Mouse (Mus musculus) liver, embryonic 13.5 days (tissue): ENCODE measurements around the gene Gm45062. TPM values are rescaled to one million over a fixed set of nuclear protein-coding genes. Genes with fewer than 3 reads are reported as not detected.
A peak's percentile ranks its signal among the peaks of the same experiment; 100 is the strongest.

Source experiments
- ATAC-seq: fragments of 200-750 bp; cut with Nextera tagmentation; 2 replicates; pipeline ENCODE4 v1.8.0; 2017; ENCODE audit warnings: low read depth, mild to moderate bottlenecking, moderate number of reproducible peaks, moderate library complexity
- DNase-seq: peaks from one replicate; pipeline ENCODE4 v3.0.0; 2022
- H3K27ac ChIP-seq: fragments of 300-500 bp; sonication (generic); 2 replicates; pipeline ENCODE4 v1.5.1; 2015; ENCODE audit warnings: moderate library complexity, mild to moderate bottlenecking, inconsistent platforms
- H3K27me3 ChIP-seq: fragments of 300-500 bp; sonication (generic); 2 replicates; pipeline ENCODE4 v1.6.1; 2015; ENCODE audit warnings: mild to moderate bottlenecking, inconsistent platforms
- H3K36me3 ChIP-seq: fragments of 300-500 bp; sonication (generic); 2 replicates; pipeline ENCODE4 v1.6.1; 2015; ENCODE audit warnings: mild to moderate bottlenecking, inconsistent platforms
- H3K4me1 ChIP-seq: fragments of 300-500 bp; sonication (generic); replicated peaks from 2 replicates; pipeline ENCODE4 v1.6.1; 2015; ENCODE audit warnings: inconsistent platforms
- H3K4me2 ChIP-seq: fragments of 300-500 bp; sonication (generic); 2 replicates; pipeline ENCODE4 v1.6.1; 2015; ENCODE audit warnings: inconsistent platforms, mild to moderate bottlenecking, moderate library complexity
- H3K4me3 ChIP-seq: fragments of 300-500 bp; sonication (generic); replicated peaks from 2 replicates; pipeline ENCODE4 v1.5.1; 2015; ENCODE audit warnings: mild to moderate bottlenecking, inconsistent platforms
- H3K9ac ChIP-seq: fragments of 300-500 bp; sonication (generic); 2 replicates; pipeline ENCODE4 v1.6.1; 2015; ENCODE audit warnings: mild to moderate bottlenecking, inconsistent platforms
- H3K9me3 ChIP-seq: fragments of 300-500 bp; sonication (generic); replicated peaks from 2 replicates; pipeline ENCODE4 v1.6.1; 2016; ENCODE audit warnings: inconsistent platforms
- WGBS: fragments of 180-500 bp; shearing (Covaris S2); methylation state at CpG from one replicate; pipeline ENCODE4 v1.1.7; 2015; ENCODE audit not compliant: insufficient replicate concordance; 5-methylcytosine and 5-hydroxymethylcytosine counted together
- polyA plus RNA-seq: library from polyadenylated mRNA; unstranded; fragments of >200 nt; fragmentation: Nextera tagmentation; extraction: Ambion mirVana; gene quantifications from 2 replicates; pipeline ENCODE4 v1.2.1, GENCODE M21; 2015

The Gm45062 gene
- polyA plus RNA-seq, 1 experiment from 2014 or later, result 1.4 TPM

DNA sequence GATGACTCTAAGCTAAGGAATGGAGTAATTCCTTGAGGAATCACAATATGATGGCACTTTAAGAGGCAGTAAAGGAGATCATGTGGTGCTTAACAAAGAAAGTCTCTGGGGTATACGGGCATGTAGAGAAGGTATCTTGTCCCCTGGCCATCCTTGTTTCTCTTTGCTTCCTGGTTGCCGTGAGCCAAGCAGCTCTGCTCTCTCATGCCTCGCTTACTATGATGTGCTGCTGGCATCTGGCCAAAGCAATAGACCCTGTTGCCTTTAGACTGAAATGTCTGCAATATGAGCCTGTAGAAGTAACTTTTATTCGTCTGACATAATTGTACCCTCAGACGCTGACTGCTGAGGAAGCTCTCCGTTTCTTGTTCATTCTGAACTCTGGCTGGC is 238.6 kb downstream of the Gm45062 start:
- H3K27me3 ChIP-seq, result no peaks in the 10 kb centered on the region
- no peak overlapping the region for H3K4me2 ChIP-seq
- H3K27ac ChIP-seq, result no peak overlapping the region
- H3K9me3 ChIP-seq, result no peaks in the 10 kb centered on the region
- H3K4me3 ChIP-seq, result no peak overlapping the region
- H3K36me3 ChIP-seq, result no peaks in the 10 kb centered on the region
- H3K4me1 ChIP-seq, result no peaks in the 10 kb centered on the region
- ATAC-seq, result no peak
- H3K9ac ChIP-seq, result no peak overlapping the region
- DNase-seq, result no peak
- 70% methylated on average over 6 of the region's 6 CpGs for WGBS

DNA sequence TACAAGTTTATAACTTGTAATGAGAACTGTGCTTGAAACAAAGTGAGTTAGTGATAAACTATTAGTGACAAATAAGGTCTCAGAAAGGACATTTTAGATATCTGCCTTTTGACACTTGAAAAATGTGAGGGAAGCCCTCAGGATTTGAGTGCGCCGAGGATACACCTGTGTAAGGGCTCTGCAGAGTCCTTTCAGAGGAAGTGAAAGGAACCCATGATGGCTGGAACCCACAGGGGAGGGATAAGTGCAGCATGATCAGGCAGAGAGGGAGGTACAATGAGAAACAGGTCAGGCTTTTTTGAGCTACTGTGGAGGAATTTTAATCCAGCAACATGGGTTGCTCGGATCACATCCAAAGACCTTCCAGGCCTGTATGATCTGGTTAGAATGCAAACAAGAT is 239.7 kb downstream of the Gm45062 start:
- WGBS, result 82% methylated on average over 3 of the region's 3 CpGs
- no peak for DNase-seq
- no peak for ATAC-seq

DNA sequence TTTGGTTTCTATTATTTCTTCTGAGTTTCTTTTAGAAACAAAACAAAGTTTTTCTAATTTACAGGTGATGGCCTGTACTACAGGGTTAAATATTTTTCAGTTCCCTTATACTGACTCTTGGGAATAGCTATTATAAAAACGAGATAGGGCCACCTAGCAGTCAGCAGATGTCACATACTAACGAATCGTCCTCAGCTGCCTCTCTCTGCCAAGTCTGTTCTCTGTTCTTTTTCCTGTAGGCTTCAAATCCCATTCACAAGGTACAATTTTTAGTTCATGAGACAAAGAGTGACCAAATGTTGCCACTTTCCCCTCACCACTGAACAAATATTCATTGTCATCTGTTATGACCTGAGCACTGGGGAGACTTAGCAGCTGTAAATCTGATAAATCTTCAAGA is 244.7 kb downstream of the Gm45062 start:
- Histone ChIP-seq H3K4me3 (no peak overlapping the region), H3K27me3 (no peaks in the 10 kb centered on the region), H3K4me1 (peaks cover 7% of the 10 kb centered on the region), H3K4me2 (no peak overlapping the region), H3K36me3 (no peaks in the 10 kb centered on the region), H3K9ac (no peak overlapping the region), H3K27ac (no peak overlapping the region), H3K9me3 (no peaks in the 10 kb centered on the region)
- WGBS, result 51% methylated on average over 3 of the region's 3 CpGs
- no peak for ATAC-seq
- no peak for DNase-seq

More for the DNA sequence above, 239.7 kb downstream of the Gm45062 start:
- H3K36me3 ChIP-seq, result no peaks in the 10 kb centered on the region
- no peaks in the 10 kb centered on the region for H3K9me3 ChIP-seq
- no peak overlapping the region for H3K27ac ChIP-seq
- no peak overlapping the region for H3K9ac ChIP-seq
- no peak overlapping the region for H3K4me2 ChIP-seq
- H3K27me3 ChIP-seq, result no peaks in the 10 kb centered on the region
- H3K4me3 ChIP-seq, result no peak overlapping the region
- H3K4me1 ChIP-seq, result no peaks in the 10 kb centered on the region

DNA sequence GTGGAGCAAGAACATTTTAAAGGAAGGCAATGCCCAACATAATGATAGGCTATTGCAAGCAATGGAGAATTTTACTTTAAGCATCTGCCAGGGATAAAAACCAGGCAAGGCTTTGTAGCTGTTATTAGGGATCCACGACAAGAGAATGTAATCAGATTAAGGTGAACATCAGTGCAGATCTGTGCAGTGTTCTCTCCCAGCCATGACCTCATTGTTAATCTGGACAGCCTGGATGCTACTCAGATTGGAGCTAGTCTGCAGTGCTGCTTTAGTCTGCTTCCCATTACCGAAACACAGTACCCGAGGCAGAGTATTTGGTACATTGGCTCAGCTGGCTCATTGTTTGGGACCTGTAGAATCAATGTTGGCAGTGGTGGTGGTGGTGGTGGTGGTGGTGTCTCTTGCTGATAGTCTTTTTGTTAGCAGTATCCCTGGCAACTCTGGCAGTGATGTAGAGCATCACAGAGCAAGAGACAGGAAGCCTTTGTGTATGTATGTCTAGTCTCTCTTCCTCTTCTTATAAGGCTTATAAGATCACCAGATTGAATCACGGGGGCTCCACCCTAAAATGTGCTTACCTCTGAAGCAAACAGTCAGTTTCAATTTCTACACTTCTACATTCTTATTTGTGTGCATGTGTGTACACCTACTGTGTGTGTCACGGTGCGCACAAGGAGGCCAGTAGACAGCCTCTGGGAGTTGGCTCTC is 245.4 kb downstream of the Gm45062 start:
- DNase-seq, result no peak
- no peaks in the 10 kb centered on the region for H3K36me3 ChIP-seq
- WGBS, result 68% methylated on average over 6 of the region's 6 CpGs

GRCm38 (mm10) chr6:8506631-8507030 is 247.4 kb downstream of the Gm45062 start:
- H3K36me3 ChIP-seq, result no peaks in the 10 kb centered on the region
- no peak for DNase-seq
- no peak for ATAC-seq
- H3K9ac ChIP-seq, result no peak overlapping the region
- H3K27me3 ChIP-seq, result no peaks in the 10 kb centered on the region
- H3K4me3 ChIP-seq, result no peak overlapping the region
- H3K9me3 ChIP-seq, result no peaks in the 10 kb centered on the region
- no peak overlapping the region for H3K27ac ChIP-seq
- peaks cover 22% of the 10 kb centered on the region for H3K4me1 ChIP-seq
- H3K4me2 ChIP-seq, result no peak overlapping the region

More for the DNA sequence above, 245.4 kb downstream of the Gm45062 start:
- Histone ChIP-seq H3K4me1 (peaks cover 7% of the 10 kb centered on the region), H3K27ac (no peak overlapping the region), H3K4me3 (no peak overlapping the region), H3K9me3 (no peaks in the 10 kb centered on the region), H3K9ac (no peak overlapping the region), H3K4me2 (no peak overlapping the region), H3K27me3 (no peaks in the 10 kb centered on the region)
- ATAC-seq, result no peak

DNA sequence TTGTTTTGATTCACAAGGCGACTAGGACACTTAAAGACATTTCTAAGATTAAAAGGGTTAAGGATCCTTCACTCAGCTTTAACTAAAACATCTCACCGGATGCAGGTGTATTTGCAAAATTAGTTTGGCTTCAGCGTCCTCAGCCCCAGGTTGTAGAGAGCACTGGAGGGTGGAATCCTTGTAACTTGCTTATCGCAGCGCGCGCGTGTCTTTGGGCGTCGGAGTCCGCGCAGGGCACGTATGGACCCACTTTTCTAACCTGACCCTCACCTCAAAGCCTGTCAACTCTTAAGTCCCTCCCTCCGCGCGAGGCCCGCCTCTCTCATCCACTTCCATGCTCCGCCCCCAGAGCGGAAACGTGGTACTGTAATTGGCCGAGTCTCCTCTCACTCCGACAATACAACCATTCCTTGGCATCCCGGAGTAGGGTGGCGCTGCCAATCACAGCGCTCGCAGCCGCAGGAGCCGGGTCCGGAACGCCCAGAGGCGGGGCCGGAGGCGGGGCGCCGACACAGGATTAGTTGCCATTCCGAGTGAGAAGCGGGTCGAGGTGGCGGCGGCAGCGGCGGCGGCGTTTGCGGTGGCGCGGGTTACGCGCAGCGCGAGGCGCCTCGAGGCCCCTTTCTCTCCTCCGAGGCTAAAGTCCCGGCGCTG is 249.8 kb downstream of the Gm45062 start:
- under 1% methylated on average over 56 of the region's 56 CpGs for WGBS
- Histone ChIP-seq H3K27ac (peak overlapping the region; percentile 96), H3K4me3 (peak overlapping the region; percentile 93), H3K27me3 (no peaks in the 10 kb centered on the region), H3K36me3 (no peaks in the 10 kb centered on the region), H3K4me1 (peaks cover 32% of the 10 kb centered on the region), H3K9ac (peak overlapping the region; percentile 95), H3K9me3 (no peaks in the 10 kb centered on the region), H3K4me2 (peak overlapping the region; percentile 99)
- ATAC-seq (peak; percentile 97), DNase-seq (peak; percentile 99)

DNA sequence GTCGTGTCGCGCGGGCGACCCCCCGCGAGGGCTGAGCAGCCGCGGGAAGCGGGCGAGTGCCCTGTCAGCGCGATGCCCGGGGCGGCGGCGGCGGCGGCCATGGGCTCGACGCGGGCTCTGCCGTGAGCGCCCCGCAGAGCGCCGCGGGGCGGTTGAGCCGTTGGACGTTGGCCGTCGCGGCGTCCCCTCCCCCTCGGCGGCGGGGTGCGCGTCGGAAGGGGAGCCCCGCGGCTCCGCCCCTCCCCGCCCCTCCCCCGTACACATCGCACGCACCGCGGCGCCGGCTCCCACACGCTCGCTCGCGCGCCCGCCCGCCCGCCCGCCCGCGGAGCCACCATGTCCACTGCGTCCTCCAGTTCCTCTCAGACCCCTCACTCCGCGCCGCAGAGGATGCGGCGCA is 250.3 kb downstream of the Gm45062 start, which contains the start of gene Glcci1:
TSS of gene Glcci1 (plus strand) at position 50 of the 400 bp plus-strand sequence.
- H3K27me3 ChIP-seq, result no peaks in the 10 kb centered on the region
- ATAC-seq (peak; percentile 74), DNase-seq (peak; percentile 48)
- peak within 1 kb of the TSS; percentile 99 for H3K4me2 ChIP-seq
- peak within 1 kb of the TSS; percentile 93 for H3K4me3 ChIP-seq
- WGBS, result under 1% methylated on average over 35 of the region's 69 CpGs
- H3K4me1 ChIP-seq, result peaks cover 32% of the 10 kb centered on the region
- peak within 1 kb of the TSS; percentile 96 for H3K27ac ChIP-seq
- H3K9me3 ChIP-seq, result no peaks in the 10 kb centered on the region
- peak within 1 kb of the TSS; percentile 95 for H3K9ac ChIP-seq
- H3K36me3 ChIP-seq, result no peaks in the 10 kb centered on the region

DNA sequence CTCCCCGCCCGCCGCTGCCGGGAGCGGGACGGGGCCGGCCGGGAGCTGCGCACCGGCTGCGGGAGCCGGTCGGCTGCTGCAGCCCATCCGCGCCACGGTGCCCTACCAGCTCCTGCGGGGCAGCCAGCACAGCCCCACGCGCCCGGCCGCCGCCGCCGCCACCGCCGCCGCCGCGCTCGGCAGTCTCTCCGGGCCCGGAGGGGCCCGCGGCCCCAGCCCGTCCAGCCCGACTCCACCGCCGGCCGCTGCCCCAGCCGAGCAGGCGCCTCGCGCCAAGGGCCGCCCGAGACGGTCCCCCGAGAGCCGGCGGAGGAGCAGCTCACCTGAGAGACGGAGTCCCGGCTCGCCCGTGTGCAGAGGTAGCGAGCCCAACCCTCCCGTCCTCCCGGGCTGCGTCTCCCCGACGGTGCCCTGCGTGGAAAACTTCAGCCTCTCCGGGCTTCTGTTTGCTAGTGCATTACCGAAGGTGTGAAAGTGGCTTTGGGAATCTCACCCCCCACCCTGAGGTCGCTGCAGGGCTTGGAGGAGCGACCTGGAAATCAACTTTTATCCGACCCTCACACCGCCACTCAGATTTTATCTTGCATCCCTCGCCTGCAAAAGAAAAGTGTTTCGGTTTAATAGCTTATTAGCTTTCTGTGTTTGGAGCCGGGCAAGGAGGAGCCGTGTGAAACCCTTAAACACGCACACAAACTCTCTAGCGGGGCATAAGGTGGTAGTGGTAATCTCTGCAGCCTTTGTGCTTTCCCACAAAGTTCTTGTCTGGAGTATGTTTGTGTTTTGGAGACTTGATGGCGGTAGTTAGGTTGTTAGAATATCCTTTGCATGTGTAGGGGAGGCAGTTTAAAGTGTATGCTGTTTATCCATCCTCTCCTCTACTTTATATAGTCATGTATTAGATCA is 251.0 kb downstream of the Gm45062 start:
- H3K4me2 ChIP-seq, result peak overlapping the region; percentile 99
- DNase-seq, result peak; percentile 34
- H3K9ac ChIP-seq, result peak overlapping the region; percentile 95
- no peaks in the 10 kb centered on the region for H3K27me3 ChIP-seq
- ATAC-seq, result peak; percentile 11
- peak overlapping the region; percentile 93 for H3K4me3 ChIP-seq
- peak overlapping the region; percentile 96 for H3K27ac ChIP-seq
- under 1% methylated on average over 73 of the region's 73 CpGs for WGBS
- peaks cover 32% of the 10 kb centered on the region for H3K4me1 ChIP-seq
- H3K36me3 ChIP-seq, result no peaks in the 10 kb centered on the region
- no peaks in the 10 kb centered on the region for H3K9me3 ChIP-seq

DNA sequence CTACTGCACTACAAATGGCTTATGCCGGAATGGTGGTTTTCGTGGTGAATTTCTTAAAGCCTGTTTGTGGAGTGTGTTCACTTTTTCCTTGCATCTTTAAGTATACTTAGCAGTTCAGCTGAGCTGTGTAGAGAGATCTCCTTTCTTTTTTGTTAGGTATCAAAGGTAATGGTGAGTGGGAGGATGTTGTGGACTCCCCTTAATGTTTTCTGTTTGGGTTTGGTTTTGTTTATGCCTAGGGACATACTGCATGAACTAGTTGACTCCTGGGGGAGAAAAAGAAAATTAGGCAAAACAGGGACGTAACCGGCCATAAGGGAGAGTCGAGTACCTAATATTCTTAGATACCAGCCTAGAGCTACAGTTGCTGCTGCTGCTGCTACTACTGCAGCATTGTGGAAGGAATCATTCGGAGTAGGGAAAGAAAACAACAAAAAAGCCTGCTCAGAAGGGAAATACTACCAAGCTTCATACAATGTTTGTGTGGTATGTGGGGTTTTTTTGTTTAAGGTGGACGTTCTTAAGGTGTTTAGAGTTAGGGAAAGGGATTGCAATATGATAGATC is 251.7 kb downstream of the Gm45062 start:
- H3K27me3 ChIP-seq, result no peaks in the 10 kb centered on the region
- no peak overlapping the region for H3K27ac ChIP-seq
- no peaks in the 10 kb centered on the region for H3K36me3 ChIP-seq
- DNase-seq (no peak), ATAC-seq (no peak)
- peaks cover 32% of the 10 kb centered on the region for H3K4me1 ChIP-seq
- H3K9ac ChIP-seq, result peak overlapping the region; percentile 95
- peak overlapping the region; percentile 99 for H3K4me2 ChIP-seq
- WGBS, result 25% methylated on average over 7 of the region's 7 CpGs
- H3K9me3 ChIP-seq, result no peaks in the 10 kb centered on the region
- peak overlapping the region; percentile 93 for H3K4me3 ChIP-seq

- no peak for DNase-seq
- ATAC-seq, result no peak
- H3K9ac ChIP-seq, result no peak overlapping the region
Measured at GRCm38 (mm10) chr6:8511447-8511846, 252.2 kb downstream of the Gm45062 start.

GRCm38 (mm10) chr6:8512416-8512815 is 253.2 kb downstream of the Gm45062 start:
- no peak for ATAC-seq
- Histone ChIP-seq H3K9me3 (no peaks in the 10 kb centered on the region), H3K27me3 (no peaks in the 10 kb centered on the region), H3K27ac (no peak overlapping the region), H3K4me2 (no peak overlapping the region; the same call in 1 of the 2 replicates), H3K9ac (no peak overlapping the region), H3K4me3 (no peak overlapping the region), H3K4me1 (peaks cover 32% of the 10 kb centered on the region), H3K36me3 (no peaks in the 10 kb centered on the region)
- 53% methylated on average over 8 of the region's 8 CpGs for WGBS
- DNase-seq, result no peak

More at GRCm38 (mm10) chr6:8511447-8511846, 252.2 kb downstream of the Gm45062 start:
- Histone ChIP-seq H3K27me3 (no peaks in the 10 kb centered on the region), H3K4me2 (peak overlapping the region; percentile 99), H3K4me1 (peaks cover 32% of the 10 kb centered on the region), H3K36me3 (no peaks in the 10 kb centered on the region), H3K27ac (no peak overlapping the region), H3K4me3 (peak overlapping the region; percentile 93), H3K9me3 (no peaks in the 10 kb centered on the region)
- WGBS, result 48% methylated on average over 3 of the region's 3 CpGs
